Mouse (Mus musculus) left cerebral cortex, postnatal 4 days (tissue): ENCODE results near the gene Ier2. TPM values are rescaled to one million over a fixed set of nuclear protein-coding genes. Genes with fewer than 3 reads are reported as not detected.

Experiments
- DNase-seq: peaks from one replicate; pipeline ENCODE4 v3.0.0-alpha.2; 2022
- intact Hi-C: fragments of 180-260 bp; cut with DNase I; formaldehyde crosslinking; loops from one replicate; pipeline ENCODE4 v1.15.1; 2025
- total RNA-seq, 2 experiments: library from RNA; stranded (reverse); gene quantifications; 2 replicates each; pipeline ENCODE4 v1.2.3; 2021

Ier2 gene
- total RNA-seq, result 10 to 100 TPM; 10.2 to 10.7 TPM

DNA sequence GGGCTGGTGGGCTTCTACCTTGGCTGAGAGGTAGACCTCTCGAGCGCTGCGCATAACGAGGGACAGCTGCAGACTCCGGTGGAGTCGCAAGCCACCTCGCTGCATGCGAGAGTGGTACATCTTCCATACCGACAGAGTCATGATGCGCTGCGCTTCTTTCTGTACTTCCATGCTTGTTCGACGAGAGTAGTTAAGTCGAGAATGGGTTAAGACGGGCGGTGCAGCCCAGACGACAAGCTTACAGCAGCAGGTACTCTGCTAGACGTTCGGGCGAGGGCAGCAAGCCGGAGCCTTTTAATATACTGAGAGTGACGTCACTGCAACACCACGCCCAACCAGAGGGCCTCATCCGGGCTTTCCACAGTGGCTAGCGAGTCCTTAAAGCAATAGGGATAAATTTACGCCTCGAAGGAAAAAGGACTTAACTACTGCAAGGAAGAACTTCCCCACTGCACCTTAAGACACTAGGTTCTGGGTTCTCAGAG lies at the start of gene Ier2:
Ier2 (minus strand) TSS at position 272 of the 485 bp plus-strand sequence.
- peak; percentile 92 for DNase-seq
- intact Hi-C loops, result no loop called here

GRCm38 (mm10) chr8:84711933-84712758 lies 49.5 kb upstream of the Ier2 start:
- peak; percentile 95 for DNase-seq
- intact Hi-C loops, result no loop called here

- intact Hi-C loops, result no loop called here
- DNase-seq, result no peak
Observed at GRCm38 (mm10) chr8:84711312-84711711, 48.7 kb upstream of the Ier2 start.

DNA sequence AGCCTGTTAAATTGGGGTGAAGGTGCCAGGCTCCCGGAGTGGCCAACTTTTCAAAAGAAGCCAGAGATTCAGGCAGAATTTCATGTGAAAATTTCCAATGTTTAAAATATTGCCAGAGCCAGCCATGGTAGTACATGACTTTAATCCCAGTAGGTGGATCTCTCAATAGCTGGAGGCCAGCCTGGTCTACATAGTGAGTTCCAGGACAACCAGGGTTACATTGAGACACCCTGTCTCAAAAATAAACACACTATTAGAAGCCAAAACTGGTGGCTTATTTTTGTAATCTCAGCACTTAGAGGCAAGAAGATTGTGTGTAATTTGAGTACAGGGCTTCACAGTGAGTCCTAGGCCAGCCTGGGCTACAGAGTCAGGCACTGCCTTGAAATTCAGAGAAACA lies 47.3 kb upstream of the Ier2 start:
- no peak for DNase-seq
- intact Hi-C loops, result no loop called here

DNA sequence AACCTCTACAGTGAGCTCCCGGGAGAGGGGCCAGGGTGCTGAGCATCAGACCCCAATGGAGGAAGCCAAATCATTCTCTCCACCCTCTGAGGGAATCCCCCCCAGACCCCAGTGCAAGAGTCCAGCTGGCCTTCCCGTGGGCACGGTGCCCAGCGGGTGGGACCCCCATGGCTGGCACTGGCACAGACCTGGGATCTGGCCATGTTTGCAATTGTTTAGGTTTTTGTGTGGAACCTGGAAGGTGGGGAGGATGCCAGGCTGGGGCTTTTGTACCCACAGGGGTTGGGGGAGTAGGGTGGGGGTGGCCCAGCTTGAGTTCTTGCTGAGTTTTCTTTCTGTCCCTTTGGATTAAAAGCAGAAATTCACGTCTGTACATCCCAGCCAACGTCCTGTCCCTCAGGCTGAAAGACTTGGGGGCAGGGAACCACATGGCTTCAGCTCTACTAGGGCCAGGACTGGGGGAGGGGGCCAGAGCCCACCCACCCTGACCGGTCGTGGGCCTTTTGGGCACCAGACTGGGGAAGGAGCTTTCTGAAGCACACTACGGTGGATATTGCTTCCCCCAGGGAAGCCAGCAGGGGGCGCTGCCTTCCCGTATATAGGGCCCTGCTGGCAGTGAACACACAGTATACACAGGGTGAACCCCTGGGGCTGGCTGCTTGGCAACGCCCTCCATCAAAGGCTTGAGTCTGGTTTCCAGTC lies 46.3 kb upstream of the Ier2 start:
- peak; percentile 95 for DNase-seq
- intact Hi-C loops, result no loop called here

GRCm38 (mm10) chr8:84708071-84708541 lies 45.5 kb upstream of the Ier2 start:
- intact Hi-C loops, result no loop called here
- no peak for DNase-seq

GRCm38 (mm10) chr8:84707267-84707883 lies 44.7 kb upstream of the Ier2 start:
- intact Hi-C loops, result no loop called here
- no peak for DNase-seq

GRCm38 (mm10) chr8:84706610-84707266 lies 44.1 kb upstream of the Ier2 start:
- DNase-seq, result no peak
- intact Hi-C loops, result no loop called here

DNA sequence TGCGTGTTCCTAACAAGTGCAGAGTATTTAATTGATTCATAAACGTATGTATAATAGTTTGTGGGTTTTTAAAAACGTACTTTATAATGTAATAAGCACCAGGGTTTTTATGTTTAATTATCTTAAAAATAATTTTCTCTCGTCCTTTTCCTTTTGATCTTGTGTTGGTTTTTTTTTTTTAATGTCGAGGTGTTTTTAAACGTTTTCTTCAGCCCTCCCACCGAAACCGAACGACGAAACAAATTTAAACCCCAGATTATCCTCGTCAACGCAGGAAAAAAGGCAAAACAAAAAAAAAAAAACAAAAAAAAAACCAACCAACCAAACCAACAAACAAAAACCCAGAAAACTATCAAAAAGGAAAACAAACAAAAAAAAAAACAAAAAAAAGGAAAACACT lies 43.3 kb upstream of the Ier2 start:
- DNase-seq, result no peak
- intact Hi-C loops, result no loop called here

GRCm38 (mm10) chr8:84704867-84705831 lies 42.5 kb upstream of the Ier2 start:
- DNase-seq, result no peak

GRCm38 (mm10) chr8:84704356-84704755 lies 41.7 kb upstream of the Ier2 start:
- intact Hi-C loops, result no loop called here
- DNase-seq, result peak; percentile 93

More at GRCm38 (mm10) chr8:84704867-84705831, 42.5 kb upstream of the Ier2 start:
- intact Hi-C loops, result no loop called here

- no peak for DNase-seq
- intact Hi-C loops, result no loop called here
Observed at GRCm38 (mm10) chr8:84703466-84704249, 41.0 kb upstream of the Ier2 start.

DNA sequence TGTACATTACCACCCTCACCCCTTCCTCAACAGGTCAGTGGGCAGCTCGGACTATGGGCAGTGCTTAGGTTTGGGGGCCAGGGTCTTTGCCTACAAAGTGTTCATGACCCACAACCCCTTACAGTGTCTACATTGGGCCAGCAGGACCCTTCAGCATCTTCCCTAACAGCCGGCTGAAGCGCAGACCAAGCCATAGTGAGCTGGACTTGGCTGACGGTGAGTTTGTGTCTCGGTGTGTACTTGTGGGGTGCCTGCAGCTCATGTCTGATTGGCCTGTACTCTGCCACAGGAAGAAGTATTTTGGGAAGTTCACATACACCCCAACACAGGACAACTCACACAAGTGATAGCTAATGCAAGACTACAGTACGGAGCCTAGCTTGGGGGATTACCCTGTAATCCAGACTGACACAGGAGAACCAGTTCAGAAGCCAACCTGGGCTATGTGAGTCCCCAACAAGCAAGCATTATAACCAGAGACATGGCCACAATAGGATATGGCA lies 40.4 kb upstream of the Ier2 start:
- intact Hi-C loops, result no loop called here
- DNase-seq, result no peak

DNA sequence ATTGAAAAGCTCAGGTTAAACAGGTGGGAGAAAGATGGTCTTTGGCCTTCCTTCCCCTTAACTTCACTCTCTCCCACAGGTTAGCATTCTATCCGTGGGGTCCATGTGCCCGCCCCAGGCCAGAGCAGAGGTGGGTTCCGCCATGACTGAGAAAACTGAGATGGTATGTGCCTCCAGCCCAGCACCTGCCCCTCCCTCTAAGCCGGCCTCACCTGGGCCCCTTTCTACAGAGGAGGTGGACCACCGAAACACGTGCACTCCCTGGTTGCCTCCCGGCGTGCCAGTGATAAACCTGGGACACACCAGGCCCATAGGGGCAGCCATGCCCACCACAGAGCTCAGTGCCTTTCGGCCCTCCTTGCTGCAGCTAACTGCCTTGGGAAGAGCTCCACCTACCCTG lies 39.9 kb upstream of the Ier2 start:
- intact Hi-C loops, result no loop called here

DNA sequence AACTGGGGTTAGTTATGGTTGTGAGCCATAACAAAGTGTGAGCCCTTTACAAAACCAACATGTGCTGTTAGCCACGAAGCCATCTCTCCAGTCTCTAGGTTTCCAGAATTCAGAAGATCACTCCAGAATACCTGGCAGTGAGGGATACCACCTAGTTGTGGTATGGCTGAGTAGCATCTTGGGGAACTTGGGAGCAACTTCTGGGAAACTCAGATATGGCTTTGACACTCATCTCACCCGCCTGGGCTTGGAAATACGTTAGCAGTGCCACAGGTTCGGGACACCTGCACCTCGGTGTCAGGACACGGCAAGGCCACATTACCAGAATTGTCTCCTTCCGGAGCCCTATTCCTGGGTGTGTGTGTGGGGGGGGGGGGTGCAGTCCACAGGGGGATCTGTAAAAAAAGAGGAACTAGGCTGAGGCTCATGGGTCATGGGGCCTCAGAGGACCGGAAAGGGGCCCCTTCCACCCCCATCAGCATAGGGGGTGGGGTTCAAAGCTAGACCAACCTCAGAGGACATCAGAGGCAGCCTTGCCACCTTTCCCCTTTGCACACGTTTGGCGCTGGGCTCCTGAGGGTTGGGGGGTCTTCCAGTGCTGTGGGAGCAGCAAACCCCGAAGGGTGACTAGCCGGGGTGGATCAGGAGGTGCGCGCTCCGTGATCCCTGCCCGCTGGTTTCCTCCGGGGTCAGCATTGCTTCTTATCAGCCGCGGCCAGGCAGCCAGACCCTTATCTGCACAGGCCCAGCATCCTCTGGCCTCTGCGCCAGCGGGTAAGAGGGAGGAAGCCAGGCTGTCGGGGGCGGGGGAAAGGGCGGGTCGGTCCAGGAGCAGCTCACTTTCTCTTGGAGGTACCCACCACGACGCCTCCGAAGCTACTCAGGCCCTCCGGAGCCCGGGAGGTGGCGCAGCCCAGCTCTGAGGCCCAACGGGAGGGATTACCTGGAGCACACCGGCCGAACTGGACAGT lies 38.6 kb upstream of the Ier2 start, which contains the start of gene Lyl1:
Lyl1 (plus strand) TSS at position 517 of the 971 bp plus-strand sequence.
- intact Hi-C loops, result no loop called here
- DNase-seq, result no peak

More for the DNA sequence above, 39.9 kb upstream of the Ier2 start:
- DNase-seq, result no peak

DNA sequence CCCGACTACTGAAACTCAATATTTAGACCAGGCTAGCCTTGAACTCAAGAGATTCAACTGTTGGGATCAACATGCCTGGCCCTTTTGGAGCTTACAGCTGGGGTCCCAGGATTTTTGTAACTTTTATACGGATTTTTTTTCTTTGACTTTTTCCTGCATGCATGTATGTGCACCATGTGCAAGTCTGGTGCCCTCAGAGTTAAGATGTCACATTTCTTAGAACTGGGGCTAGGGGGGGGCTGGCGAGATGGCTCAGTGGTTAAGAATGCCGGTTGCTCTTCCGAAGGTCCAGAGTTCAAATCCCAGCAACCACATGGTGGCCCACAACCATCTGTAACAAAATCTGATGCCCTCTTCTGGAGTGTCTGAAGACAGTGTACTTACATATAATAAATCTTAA lies 37.9 kb upstream of the Ier2 start:
- DNase-seq, result no peak
- intact Hi-C loops, result no loop called here

GRCm38 (mm10) chr8:84699861-84700322 lies 37.2 kb upstream of the Ier2 start:
- intact Hi-C loops, result loop anchor here (2.0 kb wide), 1 partner anchor 115 kb away; no protein-coding TSS in a partner anchor
- peak; percentile 73 for DNase-seq
